Mouse (Mus musculus) ES-CJ7 (cell line): ENCODE results near the gene Supt4a.
A peak's percentile ranks its signal among the peaks of the same experiment; 100 is the strongest.

Source experiments
- DNase-seq: peaks from one replicate; pipeline ENCODE4 v3.0.0; 2011; ENCODE audit warnings: low read depth, low spot score

Supt4a gene

DNA sequence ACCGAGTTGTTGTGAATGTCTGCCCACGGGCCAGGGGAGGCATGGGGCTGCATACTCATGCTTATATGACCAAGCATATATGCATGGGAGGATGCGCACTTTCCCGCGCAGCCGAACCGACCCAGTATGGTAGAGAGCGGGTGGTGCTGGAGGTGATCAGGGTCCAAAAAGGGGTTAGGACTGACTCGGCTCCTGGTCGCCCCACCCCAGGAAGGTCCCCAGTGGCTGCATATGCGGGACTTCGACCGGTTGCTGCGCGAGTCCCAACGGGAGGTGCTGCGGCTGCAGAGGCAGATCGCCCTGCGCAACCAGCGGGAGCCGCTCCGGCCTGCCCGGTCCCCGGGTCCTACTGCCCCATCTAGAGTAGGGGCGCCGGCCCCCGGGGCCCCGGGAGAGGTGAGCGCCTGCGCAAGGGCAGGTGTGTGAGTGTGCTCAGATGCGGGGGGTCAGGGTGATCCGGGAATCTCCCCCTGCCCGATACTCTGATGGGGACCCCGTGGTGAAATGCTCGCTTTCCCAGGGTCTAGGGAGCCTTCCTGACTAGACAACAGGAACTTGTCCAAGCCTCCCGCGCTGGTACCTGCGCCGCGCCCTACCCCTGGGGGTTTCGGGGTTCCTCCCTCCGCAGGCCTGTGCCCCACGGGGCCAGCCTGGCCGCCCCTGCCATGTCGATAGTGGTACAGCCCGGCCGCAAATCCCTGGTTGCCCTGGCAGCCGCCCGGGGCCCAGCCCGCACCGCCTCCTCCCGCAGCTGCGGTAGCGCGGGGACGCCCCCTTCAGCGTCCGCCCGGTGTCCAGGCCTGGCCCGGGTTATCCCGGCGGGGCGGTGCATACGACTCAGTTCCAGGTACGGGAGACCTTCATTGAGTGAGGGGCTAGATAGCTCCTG lies 26.9 kb downstream of the Supt4a start:
- no peak for DNase-seq

DNA sequence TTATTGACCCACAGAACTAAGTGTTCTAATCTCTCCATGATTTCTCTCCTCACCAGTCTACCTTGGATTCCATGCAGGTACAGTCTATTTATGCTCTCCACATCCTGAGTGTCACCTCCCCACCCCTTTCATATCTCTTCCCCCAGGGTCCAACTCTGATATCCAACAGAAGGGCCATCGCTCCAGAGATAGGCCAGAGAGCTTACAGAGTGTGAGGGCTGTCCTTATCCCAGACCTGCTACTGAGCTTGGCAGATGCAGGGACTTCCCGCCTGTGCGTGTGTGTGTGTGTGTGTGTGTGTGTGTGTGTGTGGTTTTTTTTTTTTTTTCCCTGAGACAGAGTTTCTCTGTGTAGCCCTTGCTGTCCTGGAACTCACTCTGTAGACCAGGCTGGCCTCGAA lies 31.4 kb downstream of the Supt4a start:
- DNase-seq: no peak

DNA sequence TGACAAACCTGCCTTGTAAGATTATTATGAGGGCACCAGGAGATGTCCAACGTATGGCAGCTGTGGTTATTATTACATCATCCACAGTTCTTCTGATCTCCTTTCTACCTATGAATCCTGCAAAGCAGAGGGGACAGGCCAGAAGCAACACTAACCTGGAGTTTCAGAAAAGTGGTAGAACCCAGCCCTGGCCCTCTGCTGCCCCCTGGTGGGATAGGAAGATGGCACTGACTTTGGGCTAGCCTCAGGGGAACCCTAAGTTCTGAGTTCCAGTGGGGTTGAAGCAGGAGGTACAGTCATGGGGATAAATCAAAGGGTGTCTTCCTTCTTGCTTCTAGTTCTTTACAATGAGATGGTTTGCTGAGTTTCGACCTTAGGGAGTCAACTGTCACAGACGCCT lies 33.6 kb downstream of the Supt4a start:
- DNase-seq: peak; percentile 61

DNA sequence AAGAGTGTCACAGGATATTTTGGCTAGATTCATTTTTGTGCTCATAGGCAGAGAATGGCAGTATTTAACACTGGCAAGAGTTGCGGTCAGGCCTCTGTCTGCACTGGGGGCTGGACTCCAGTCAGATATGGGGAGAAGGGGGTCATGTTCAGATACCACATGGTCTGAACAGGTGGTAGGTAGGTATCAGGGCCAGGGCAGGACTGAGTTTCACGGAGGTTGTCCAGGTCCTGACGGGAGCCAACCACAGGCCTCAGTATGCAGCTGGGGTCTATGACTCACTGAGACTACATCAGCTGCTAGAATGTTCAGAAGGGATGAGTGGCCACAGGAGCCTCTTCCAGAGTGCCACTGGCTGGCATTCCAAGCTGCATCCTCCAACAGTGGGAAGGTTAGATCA lies 35.0 kb downstream of the Supt4a start:
- DNase-seq: no peak

DNA sequence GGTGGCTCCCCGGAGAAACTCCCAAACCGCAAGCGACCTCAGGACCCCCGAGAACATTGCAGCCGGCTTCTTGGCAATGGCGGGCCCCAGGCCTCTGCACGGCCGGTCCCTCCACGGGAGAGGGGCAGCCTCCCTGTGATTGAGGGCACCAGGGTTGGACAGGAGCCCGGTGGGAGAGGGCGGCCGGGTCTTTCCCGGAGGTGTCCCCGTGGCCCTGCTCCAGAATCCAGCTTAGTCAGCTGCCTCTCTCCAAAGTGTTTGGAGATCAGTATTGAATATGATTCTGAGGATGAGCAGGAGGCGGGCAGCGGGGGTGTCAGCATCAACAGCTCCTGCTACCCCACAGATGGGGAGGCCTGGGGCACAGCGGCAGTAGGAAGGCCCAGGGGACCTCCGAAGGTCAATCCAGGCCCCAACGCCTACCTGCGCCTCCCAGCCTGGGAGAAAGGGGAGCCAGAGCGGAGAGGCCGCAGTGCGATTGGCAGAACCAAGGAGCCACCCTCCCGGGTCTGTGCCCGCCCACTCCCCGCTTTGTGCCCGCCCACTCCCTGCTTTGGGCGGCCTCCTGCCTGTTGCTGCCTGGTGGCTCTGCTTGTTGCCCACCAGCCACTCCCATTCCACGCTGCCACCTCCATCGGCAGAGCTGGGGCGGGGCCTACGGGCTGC lies 40.9 kb downstream of the Supt4a start:
- peak; percentile 88 for DNase-seq

DNA sequence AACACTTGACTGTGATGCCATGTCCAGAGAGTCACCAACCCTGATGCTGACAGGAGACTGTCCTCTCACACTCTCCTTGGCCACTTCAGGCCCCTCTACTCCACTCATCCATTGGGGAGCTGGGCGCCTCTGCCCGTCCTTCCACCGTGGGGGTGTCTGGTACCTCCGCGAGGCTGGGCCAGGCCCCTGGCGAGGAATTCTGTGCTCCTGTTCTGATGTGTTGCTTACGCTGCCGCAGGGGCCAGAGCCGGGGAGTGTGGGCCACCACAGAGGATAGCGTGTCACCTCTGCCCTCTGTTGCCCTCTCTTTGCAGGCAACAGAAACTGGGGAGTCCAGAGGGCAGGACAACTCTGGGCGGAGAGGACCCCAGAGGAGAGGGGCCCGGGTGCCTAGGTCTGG lies 41.6 kb downstream of the Supt4a start:
- DNase-seq: no peak

DNA sequence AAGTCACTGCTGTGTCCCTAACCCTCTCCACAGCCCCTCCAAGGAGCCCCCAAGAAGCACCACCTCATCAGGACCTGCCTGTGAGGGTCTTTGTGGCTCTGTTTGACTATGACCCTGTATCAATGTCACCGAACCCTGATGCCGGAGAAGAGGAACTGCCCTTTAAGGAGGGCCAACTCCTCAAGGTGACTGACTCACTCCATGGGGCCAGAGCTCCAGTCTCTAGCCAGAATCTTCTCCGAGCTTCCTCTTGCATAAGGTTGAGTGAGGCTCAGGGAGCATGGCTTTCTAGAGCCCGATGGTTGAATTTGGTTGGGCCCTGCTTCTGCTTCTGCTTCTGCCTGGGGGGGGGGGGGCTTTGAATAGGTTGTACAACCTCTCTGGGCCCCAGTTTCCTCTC lies 42.0 kb downstream of the Supt4a start:
- DNase-seq: no peak

DNA sequence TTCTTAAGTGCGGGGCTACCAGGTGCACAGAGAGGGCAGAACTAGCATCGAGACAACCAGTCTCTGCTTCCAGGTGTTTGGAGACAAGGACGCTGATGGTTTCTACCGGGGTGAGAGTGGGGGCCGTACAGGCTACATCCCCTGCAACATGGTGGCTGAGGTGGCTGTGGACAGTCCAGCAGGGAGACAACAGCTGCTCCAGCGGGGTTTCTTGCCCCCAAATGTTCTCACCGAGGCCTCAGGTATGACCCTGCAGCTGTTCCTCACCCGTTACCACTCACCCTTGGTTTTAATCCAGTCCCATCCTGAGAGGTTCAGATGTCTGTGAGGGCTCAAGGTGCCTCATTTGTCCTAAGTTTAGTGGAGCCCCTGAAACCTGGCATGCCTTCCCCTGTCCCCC lies 42.8 kb downstream of the Supt4a start:
- no peak for DNase-seq

DNA sequence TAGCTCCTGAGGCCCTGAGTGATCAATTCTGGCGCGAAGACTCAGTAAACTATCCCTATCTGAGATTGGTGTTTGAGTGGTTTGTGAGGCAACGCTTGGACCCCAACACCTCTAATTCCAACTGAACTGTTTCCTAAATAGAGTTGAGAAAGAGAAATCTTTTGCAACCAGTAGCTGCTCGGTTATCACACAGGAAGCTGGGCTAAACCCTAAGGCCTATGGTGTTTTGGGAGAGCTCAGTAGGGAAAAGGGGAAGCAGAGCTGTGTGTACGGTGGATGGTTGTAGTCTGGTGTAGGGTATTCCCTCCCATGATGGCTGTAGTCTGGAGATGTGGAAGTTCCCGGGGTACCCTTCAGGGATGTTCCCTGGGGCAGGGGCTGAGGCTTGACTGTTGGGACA lies 52.7 kb downstream of the Supt4a start:
- no peak for DNase-seq
